Mouse (Mus musculus) embryonic fibroblast, embryonic 13.5 days (primary cell): ENCODE measurements around the gene Adgrb2.

ENCODE experiments used
- CTCF ChIP-seq: IDR thresholded peaks from 2 replicates; pipeline ENCODE4 v1.5.1; 2011; ENCODE audit warnings: mild to moderate bottlenecking, control low read depth, low read length, moderate library complexity, borderline replicate concordance; ENCODE audit not compliant: insufficient read depth
- POLR2A ChIP-seq: IDR thresholded peaks from 2 replicates; pipeline ENCODE4 v1.6.1; 2011; ENCODE audit warnings: low read depth, mild to moderate bottlenecking, control low read depth, low read length, moderate library complexity

DNA sequence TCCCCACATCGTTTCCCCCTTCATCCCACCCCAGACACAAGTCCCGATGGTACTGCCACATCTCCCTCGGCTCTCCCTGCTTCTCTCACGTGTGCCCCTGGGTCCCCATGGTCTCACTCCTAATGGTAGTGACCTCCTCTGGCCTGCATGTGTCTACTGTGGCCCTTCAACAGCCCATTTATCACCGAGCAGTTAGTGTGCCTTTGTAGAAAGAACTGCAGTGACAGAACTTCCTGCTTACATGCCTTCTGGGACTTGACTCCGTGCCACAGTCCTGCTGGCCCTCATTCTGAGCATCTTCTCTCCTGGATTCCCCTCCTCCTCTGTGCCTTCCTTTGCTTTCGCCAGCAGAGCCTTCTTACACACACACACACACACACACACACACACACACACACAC, 78.5 kb downstream of the Adgrb2 start:
- TF ChIP-seq POLR2A = no peak
- no peak for TF ChIP-seq CTCF
